Mouse (Mus musculus): ENCODE data around the gene Cmtm2a. TPM values are rescaled to one million over a fixed set of nuclear protein-coding genes. Genes with fewer than 3 reads are reported as not detected.
"Not testable (repeated sequence)": the region's sequence is repeated elsewhere in the genome, so short reads cannot be mapped to it uniquely, and the experiment has no call there.

Gene Cmtm2a
- polyA plus RNA-seq (2016; fragmentation: Nextera tagmentation; extraction: Ambion mirVana): not detected in 2 replicates

DNA sequence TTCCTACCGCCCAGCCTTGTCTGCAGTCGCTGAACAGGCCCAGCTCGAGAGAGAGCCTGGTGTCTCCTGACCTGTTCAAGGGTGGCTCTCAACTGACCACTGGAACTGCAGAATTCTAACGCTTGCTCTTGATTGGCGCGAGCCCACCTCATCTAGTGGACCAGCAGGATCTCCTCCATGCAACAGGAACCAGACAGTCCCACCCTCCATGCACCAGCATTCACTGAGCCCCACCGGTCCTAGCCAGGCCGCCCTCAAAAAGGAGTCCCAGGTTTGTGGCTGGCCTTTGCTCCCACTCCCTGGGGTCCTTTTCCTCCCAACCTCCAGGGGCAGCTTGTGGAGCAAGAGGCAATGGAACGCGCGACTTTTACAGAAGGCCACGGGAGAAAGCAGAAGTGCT, at the start of gene Cmtm2a:
Gene Cmtm2a, minus strand, starts transcription at position 101 of the 400 bp plus-strand sequence.
- H3K9me3 ChIP-seq; H3K36me3 ChIP-seq (replicated peaks): not testable (repeated sequence)
- 91% methylated on average over 12 of the region's 12 CpGs for whole genome bisulfite sequencing

DNA sequence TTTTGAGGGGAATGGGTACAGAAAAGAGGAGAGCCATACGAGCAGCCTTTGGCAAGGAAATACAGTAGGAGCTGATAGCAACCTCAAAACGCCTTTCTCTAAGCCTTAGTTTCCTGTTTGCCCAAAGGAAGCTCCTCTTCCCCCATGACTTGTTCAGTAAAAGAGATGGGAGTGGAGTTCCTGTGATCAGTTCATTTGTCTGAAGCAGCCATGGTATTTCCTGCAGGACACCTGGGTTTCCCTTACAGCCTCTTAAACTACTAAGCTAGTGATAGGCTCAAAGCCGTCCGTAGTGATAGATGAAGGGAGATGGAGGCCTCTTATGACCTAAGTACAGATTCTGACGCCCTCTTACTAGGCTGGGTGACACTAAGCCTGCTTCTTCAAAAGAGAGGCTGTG, 49.4 kb upstream of the Cmtm2a start:
- DNase-seq (ENCODE audit: extremely low spot score, low spot score): no peak
- Histone ChIP-seq H3K36me3 (replicated peaks) (peaks cover 28% of the 10 kb centered on the region), H3K27ac (no peak overlapping the region), H3K9me3 (no peaks in the 10 kb centered on the region), H3K27me3 (ENCODE audit: poor library complexity, severe bottlenecking) (peaks cover 11% of the 10 kb centered on the region; the same call in 1 of the 2 replicates), H3K4me1 (peaks cover 28% of the 10 kb centered on the region), H3K4me3 (no peak overlapping the region)
- 86% methylated on average over 5 of the region's 5 CpGs for WGBS

More for the DNA sequence above, at the start of gene Cmtm2a:
- not testable (repeated sequence) for H3K27ac ChIP-seq; H3K4me1 ChIP-seq; DNase-seq (ENCODE audit: extremely low spot score, low spot score); H3K4me3 ChIP-seq; H3K27me3 ChIP-seq (ENCODE audit: poor library complexity, severe bottlenecking)

DNA sequence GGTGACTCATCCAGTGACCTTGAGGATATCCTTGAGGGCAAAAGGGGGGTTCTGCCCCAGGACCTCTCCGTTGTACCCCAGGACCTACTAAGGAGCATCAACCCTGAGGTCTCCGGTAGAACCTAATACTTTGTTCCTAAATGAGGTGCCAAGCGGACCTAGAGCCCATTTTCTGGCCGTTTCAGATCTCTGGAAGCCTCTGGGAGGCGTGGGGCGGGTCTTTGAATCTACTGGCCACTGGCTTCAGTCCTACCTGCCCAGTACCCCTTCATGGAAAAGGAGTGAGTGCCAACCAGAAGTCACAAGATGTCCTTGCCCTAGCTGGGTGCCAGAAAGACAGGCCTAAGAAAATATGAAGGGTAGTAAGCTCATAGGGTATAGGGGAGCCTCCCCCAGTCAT, 48.7 kb upstream of the Cmtm2a start:
- no peak for DNase-seq (ENCODE audit: extremely low spot score, low spot score)
- Histone ChIP-seq H3K27me3 (ENCODE audit: poor library complexity, severe bottlenecking) (peaks cover 11% of the 10 kb centered on the region; the same call in 1 of the 2 replicates), H3K36me3 (replicated peaks) (peaks cover 21% of the 10 kb centered on the region), H3K4me3 (peak overlapping the region; percentile 66), H3K9me3 (no peaks in the 10 kb centered on the region), H3K4me1 (peaks cover 23% of the 10 kb centered on the region), H3K27ac (peak overlapping the region; percentile 92)
- WGBS: 36% methylated on average over 6 of the region's 6 CpGs

DNA sequence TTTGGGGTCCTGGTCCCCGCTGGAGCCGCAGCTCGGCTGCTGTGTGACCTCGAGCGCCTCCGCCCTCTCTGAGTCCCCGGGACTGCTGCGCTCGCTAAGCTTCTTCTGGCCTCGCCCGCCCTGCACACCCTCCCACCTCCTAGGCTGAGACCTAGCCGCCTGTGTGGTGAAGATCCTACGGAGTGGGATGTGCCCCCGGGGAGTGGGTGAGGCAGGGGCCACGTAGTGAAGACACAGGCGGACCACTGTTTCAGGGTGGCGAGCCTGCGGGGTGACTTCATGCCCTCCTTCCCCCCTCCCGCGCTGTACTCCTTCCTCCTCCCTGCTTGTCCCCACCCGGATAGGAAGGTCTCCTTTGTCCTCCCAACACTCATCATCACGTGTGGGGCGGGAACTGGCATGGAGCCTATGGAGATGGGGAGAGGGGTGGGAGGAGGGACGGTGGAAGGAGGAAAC, 48.2 kb upstream of the Cmtm2a start:
- H3K4me1 ChIP-seq: peaks cover 23% of the 10 kb centered on the region
- H3K27ac ChIP-seq: peak overlapping the region; percentile 92
- H3K27me3 ChIP-seq (ENCODE audit: poor library complexity, severe bottlenecking): peaks cover 11% of the 10 kb centered on the region; the same call in 1 of the 2 replicates
- H3K36me3 ChIP-seq (replicated peaks): peaks cover 15% of the 10 kb centered on the region
- peak; percentile 64 for DNase-seq (ENCODE audit: extremely low spot score, low spot score)
- under 1% methylated on average over 24 of the region's 24 CpGs for WGBS
- H3K4me3 ChIP-seq: peak overlapping the region; percentile 66
- H3K9me3 ChIP-seq: no peaks in the 10 kb centered on the region

DNA sequence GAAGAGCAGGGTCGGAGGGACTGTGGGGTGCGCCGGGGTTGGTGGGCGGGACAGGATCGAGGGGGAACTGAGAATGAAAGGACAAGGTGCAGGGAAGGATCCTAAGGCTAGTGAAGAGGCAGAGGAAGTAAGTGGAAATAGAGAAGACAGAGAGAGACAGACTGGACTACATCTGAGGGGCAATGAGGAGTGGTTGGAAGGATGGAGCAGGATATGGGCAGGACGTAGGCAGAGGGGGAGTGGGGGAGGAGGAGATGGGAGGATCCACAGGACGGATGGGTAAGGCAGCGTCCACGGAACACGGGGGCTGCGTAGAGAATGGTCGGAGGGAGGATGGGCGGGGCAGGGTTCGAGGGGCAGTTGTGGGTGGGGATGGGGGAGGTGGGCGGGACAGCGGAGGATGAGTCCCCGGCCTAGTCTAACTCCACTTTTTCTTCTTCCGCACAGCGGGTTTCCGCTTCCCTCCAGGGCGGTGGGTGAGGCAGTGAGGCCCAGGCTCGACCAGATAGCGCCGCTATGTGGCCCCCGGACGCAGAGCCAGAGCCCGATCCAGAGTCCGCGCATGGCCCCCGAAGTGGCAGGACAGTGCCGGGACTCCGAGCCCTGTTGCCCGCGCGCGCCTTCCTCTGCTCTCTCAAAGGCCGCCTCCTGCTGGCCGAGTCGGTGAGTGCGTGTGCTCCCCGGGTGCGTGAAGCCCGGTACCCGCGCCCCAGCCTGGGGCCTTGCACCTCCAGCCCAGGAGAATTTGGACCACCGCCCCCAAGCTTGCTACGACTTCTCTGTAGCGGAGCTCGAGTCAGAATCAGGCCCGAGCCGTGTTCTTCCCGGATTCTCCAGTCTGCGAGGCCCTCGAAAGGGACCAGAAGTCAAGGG, 47.5 kb upstream of the Cmtm2a start:
- H3K4me1 ChIP-seq: peaks cover 23% of the 10 kb centered on the region
- H3K27ac ChIP-seq: peak overlapping the region; percentile 92
- under 1% methylated on average over 52 of the region's 54 CpGs for WGBS
- no peaks in the 10 kb centered on the region for H3K9me3 ChIP-seq
- peak; percentile 80 for DNase-seq (ENCODE audit: extremely low spot score, low spot score)
- H3K36me3 ChIP-seq (replicated peaks): peaks cover 10% of the 10 kb centered on the region
- peaks cover 11% of the 10 kb centered on the region; the same call in 1 of the 2 replicates for H3K27me3 ChIP-seq (ENCODE audit: poor library complexity, severe bottlenecking)
- peak overlapping the region; percentile 66 for H3K4me3 ChIP-seq

DNA sequence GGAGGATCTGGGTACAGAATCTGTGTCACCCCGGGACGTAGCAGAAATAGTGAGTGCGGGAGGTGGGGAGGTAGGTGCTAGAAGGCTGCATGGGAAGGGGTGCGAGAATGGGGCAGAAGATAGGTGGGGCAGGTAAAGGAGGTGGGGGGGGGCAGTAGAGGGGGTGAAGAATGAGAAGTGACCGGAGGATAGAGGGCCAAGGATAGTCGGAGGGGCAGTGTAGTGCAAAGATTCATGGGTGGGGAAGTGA, 46.9 kb upstream of the Cmtm2a start:
- WGBS: under 1% methylated on average over 6 of the region's 6 CpGs
- no peaks in the 10 kb centered on the region for H3K9me3 ChIP-seq
- H3K27me3 ChIP-seq (ENCODE audit: poor library complexity, severe bottlenecking): peaks cover 11% of the 10 kb centered on the region; the same call in 1 of the 2 replicates
- peaks cover 5% of the 10 kb centered on the region; the same call in 1 of the 2 replicates for H3K36me3 ChIP-seq (replicated peaks)
- peak overlapping the region; percentile 92 for H3K27ac ChIP-seq
- DNase-seq (ENCODE audit: extremely low spot score, low spot score): no peak
- H3K4me1 ChIP-seq: peaks cover 23% of the 10 kb centered on the region
- H3K4me3 ChIP-seq: peak overlapping the region; percentile 66

DNA sequence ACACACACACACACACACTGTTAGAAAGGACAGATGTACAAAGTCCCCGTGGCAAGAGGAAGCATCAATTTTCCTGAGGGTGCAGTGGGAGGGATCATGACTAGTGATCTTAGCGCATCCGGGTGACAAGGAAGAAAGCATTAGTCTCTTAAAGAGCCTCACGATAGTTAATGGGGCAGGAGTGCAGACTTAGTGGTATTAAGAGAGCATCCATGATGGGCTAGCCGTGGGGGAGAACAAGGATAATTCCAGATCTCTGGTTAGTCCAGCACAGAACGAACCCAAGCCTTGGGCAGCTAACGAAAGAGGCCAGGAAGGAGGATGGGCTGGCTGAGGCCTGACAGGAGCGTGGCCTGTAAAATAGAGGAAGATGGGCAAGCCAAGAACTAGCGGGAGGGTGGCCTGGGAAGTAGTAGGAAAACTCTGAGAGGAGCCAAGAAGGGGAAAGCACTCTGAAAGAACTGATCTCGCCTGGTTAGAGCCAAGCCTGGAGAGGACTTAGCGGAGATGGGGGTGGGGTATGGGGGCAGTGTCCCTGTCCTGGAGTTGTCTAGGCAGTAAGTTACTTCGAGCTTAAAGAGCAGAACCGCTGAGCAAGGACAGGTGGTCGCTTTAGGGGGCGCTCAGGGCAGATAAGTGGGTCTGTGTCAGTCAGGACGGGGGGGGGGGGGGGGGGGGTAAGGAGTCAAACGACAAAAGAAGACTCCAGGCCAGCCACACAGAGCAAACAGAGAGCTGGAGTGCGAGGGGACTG, 46.4 kb upstream of the Cmtm2a start, which contains the start of gene Cmtm3:
Gene Cmtm3, plus strand, starts transcription at position 182 of the 754 bp plus-strand sequence.
- no peak for DNase-seq (ENCODE audit: extremely low spot score, low spot score)
- Histone ChIP-seq H3K4me1 (peaks cover 23% of the 10 kb centered on the region), H3K9me3 (no peaks in the 10 kb centered on the region), H3K4me3 (peak within 1 kb of the TSS; percentile 66), H3K36me3 (replicated peaks) (0 out of 2 replicates have a peak, but pooled peaks cover 1% of the 10 kb centered on the region), H3K27ac (peak within 1 kb of the TSS; percentile 92), H3K27me3 (ENCODE audit: poor library complexity, severe bottlenecking) (peaks cover 11% of the 10 kb centered on the region; the same call in 1 of the 2 replicates)
- 12% methylated on average over 17 of the region's 18 CpGs for WGBS

DNA sequence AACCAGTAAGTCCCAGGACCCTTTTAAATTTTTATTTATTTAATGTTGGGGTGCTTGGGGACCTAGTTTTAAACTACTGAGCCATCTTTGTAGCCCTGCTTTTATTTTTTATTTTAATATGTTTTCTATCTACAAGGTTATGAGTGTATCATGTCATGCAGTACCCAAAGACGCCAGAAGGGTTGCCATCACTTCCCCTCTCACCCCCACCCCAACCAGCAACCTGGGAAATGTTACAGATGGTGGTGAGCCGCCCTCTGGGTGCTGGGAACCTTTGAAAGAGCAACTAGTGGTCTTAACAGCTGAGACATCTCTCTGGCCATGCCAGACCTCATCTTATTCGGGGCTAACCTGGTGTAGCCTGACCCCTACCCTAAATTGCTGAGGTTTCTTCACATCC, 44.9 kb upstream of the Cmtm2a start:
- Histone ChIP-seq H3K9me3 (no peaks in the 10 kb centered on the region), H3K4me3 (no peak overlapping the region), H3K27ac (no peak overlapping the region), H3K27me3 (ENCODE audit: poor library complexity, severe bottlenecking) (peaks cover 11% of the 10 kb centered on the region; the same call in 1 of the 2 replicates), H3K36me3 (replicated peaks) (no peaks in the 10 kb centered on the region), H3K4me1 (peaks cover 23% of the 10 kb centered on the region)
- 57% methylated on average over 3 of the region's 3 CpGs for WGBS
- peak; percentile 12 for DNase-seq (ENCODE audit: extremely low spot score, low spot score)

DNA sequence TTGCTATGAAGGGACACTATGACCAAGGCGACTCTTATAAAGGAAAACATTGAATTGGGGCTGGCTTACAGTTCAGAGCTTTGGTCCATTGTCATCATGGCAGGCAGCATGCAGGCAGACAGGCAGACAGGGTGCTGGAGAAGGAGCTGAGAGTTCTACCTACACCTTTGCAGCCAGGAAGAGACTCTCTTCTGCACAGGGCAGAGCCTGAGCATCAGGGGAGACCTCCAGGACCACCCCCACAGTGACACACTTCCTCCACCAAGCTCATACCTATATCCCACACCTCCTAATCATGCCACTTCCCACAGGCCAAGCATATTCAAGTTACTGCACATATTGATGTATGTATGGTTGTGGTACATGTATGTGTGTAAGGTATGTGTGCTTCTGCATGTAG, 43.8 kb upstream of the Cmtm2a start:
- Histone ChIP-seq H3K27ac (no peak overlapping the region), H3K9me3 (no peaks in the 10 kb centered on the region), H3K36me3 (replicated peaks) (no peaks in the 10 kb centered on the region), H3K4me1 (peaks cover 21% of the 10 kb centered on the region), H3K4me3 (no peak overlapping the region), H3K27me3 (ENCODE audit: poor library complexity, severe bottlenecking) (peaks cover 9% of the 10 kb centered on the region; the same call in 1 of the 2 replicates)
- no peak for DNase-seq (ENCODE audit: extremely low spot score, low spot score)
- WGBS: 85% methylated on average over 1 of the region's 1 CpGs

DNA sequence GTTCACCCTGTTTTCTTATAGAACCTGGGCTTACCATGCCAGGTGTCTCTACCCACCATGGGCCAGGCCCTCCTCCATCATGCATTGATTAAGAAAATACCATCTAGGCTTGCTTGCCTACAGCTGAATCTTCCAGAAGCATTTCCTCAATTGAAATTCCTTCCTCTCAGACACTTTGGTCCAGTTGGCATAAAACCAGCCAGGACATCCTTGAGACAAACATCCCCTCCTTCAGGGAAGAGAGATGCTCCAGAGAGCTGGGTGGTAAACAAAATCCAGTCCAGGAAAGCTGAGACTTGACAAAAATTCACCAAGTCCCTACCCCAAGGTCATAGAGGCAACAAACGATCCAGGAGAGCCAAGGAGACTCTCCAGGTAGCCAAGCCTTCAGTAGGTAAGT, 41.2 kb upstream of the Cmtm2a start:
- peak; percentile 11 for DNase-seq (ENCODE audit: extremely low spot score, low spot score)
- Histone ChIP-seq H3K4me3 (no peak overlapping the region), H3K9me3 (no peaks in the 10 kb centered on the region), H3K36me3 (replicated peaks) (no peaks in the 10 kb centered on the region), H3K27ac (no peak overlapping the region), H3K4me1 (peaks cover under 1% of the 10 kb centered on the region; the same call in 1 of the 2 replicates), H3K27me3 (ENCODE audit: poor library complexity, severe bottlenecking) (peaks cover 5% of the 10 kb centered on the region; the same call in 1 of the 2 replicates)
- WGBS: 72% methylated on average over 1 of the region's 1 CpGs

DNA sequence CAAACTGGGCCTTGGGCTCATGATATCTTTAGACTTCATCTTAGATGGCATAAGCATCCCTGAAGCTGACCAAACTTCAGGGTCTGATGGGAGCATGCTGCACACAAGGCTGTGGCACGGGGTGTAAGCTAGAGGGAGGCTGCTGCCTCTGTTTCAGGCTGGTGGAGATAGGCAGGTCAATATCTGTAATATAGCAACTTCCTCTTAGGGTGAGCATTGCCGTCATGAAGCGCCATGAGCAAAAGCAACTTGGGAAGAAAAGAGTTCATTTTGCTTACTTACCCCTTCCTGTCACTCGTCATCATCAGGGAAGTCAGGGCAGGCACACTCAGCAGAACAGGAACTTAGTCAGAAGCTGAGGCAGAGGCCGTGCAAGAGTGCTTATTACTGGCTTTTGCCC, 40.8 kb upstream of the Cmtm2a start:
- no peak for DNase-seq (ENCODE audit: extremely low spot score, low spot score)
- H3K4me3 ChIP-seq: no peak overlapping the region
- H3K27me3 ChIP-seq (ENCODE audit: poor library complexity, severe bottlenecking): peaks cover 3% of the 10 kb centered on the region; the same call in 1 of the 2 replicates
- H3K9me3 ChIP-seq: no peaks in the 10 kb centered on the region
- H3K27ac ChIP-seq: no peak overlapping the region
- 81% methylated on average over 5 of the region's 5 CpGs for WGBS
- no peaks in the 10 kb centered on the region for H3K4me1 ChIP-seq
- H3K36me3 ChIP-seq (replicated peaks): no peaks in the 10 kb centered on the region

DNA sequence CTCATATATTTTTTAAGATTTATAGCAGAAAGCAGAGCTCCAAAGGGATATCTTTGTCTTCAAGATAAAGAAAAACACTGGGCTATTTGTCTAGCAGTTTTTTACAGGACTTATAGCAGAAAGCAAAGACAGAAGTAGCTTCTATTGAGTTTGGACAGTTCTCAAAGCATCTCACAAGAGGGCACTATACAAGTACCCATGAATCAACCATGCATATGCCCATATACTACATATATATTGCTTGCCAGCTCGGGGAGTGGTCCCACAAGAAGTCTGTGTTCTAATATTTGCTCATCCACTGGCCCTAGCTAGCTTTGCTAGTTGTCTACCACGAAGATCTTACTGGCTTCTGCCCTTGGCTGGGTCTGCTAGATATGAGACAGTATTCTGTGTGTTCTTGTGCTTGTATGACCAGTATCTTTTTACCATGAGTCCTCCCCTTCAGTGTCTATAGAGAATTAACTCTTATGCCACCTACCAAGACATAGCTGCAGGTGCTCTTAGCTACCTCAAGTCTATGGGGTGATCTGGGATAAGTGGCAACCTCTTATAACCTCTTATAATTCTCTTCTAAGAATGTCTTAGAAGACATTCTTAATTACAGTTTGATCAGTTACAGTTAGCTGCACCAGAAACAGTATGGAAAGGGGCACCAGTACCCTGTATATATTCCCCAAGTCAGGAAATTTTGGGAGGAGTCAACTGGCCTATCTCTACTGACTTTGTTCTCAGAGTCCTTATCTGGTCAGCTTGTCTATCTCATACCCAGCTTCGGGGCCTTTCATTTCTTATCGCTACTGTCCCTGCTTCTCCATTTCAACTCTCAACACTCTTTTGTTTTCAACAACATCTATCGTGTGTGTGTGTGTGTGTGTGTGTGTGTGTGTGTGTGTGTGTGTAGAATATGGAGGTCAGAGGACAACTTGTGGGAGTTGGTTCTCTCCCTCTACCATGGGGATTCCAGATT, 40.0 kb upstream of the Cmtm2a start:
- WGBS: 84% methylated on average over 5 of the region's 5 CpGs
- Histone ChIP-seq H3K4me3 (no peak overlapping the region), H3K9me3 (no peaks in the 10 kb centered on the region), H3K27ac (no peak overlapping the region), H3K4me1 (no peaks in the 10 kb centered on the region), H3K27me3 (ENCODE audit: poor library complexity, severe bottlenecking) (no peaks in the 10 kb centered on the region), H3K36me3 (replicated peaks) (no peaks in the 10 kb centered on the region)
- peak; percentile 9 for DNase-seq (ENCODE audit: extremely low spot score, low spot score)

Data from forebrain, embryonic 10.5 days (tissue).